Comparison of ENCODE assay signal across 11 mouse cellular contexts in the genomic region with DNA sequence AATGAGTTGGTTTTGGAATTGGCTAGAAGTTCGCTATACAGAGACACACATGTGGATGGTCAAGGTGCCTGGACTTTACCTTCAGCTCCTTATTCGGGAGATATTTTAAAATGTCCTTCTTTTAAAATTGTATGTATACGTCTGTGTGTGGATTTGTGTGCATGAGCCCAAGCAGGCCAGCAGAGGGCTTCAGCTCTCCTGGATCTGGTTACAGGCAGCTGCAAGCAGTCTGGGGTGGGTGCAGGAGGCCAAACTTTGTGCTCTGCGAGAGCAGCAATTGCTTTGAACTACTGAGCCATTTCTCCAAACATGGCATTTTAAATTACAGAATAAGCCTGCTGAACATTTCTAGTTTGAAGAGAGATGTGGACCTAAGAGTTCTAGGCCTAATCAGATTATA. TPM values are rescaled to one million over a fixed set of nuclear protein-coding genes. Genes with fewer than 3 reads are reported as not detected.
DNase-seq lines count a peak whose midpoint lies in the region; ATAC-seq and TF ChIP-seq lines count a peak whose summit lies in the region.
"Had no signal": no experiment of that assay in that cellular context is flagged by ENCODE, and none has a peak within 500 bp of the region (broad histone marks: within the 10 kb centered on the region; RNA-seq: fewer than 3 reads in every experiment).

No protein-coding gene starts in this region.

- H3K4me2 ChIP-seq in liver, embryonic 14.5 days (ENCODE audit: low read depth) = no peak overlapping the region
- H3K4me2 ChIP-seq in liver, embryonic 12.5 days = no peak overlapping the region

- no peak overlapping the region for H3K9ac ChIP-seq in liver, embryonic 14.5 days (replicated peaks)
- no peak overlapping the region for H3K9ac ChIP-seq in liver, embryonic 12.5 days

- TF ChIP-seq EP300 in liver, embryonic 14.5 days (IDR thresholded peaks at IDR 0.05; ENCODE audit: low read depth) = no peak

- no peak overlapping the region for H3K27ac ChIP-seq in gastrocnemius, adult 2 months
- H3K27ac ChIP-seq in liver, embryonic 14.5 days = no peak overlapping the region
- no peak overlapping the region for H3K27ac ChIP-seq in liver, embryonic 12.5 days
- H3K27ac ChIP-seq: midbrain, embryonic 10.5 days had no signal

- no peaks in the 10 kb centered on the region for H3K9me3 ChIP-seq in liver, embryonic 14.5 days (ENCODE audit: control insufficient read depth, low read length)
- no peaks in the 10 kb centered on the region for H3K9me3 ChIP-seq in liver, embryonic 12.5 days (replicated peaks)
- H3K9me3 ChIP-seq: midbrain, embryonic 10.5 days had no signal

- intact Hi-C loops in gastrocnemius, adult 2 months (cut with DNase I) = no loop called here
- intact Hi-C loops in gastrocnemius, postnatal 36 days (cut with DNase I) = no loop called here
- intact Hi-C loops in heart, postnatal 36 days (cut with DNase I) = no loop called here

- no peaks in the 10 kb centered on the region for H3K4me1 ChIP-seq in liver, embryonic 14.5 days (replicated peaks; ENCODE audit: control insufficient read depth in 2 of 2, insufficient read depth in 2 of 2, low read length in 1 of 2)
- no peaks in the 10 kb centered on the region for H3K4me1 ChIP-seq in liver, embryonic 12.5 days

- H3K36me3 ChIP-seq in liver, embryonic 14.5 days (replicated peaks; ENCODE audit: control insufficient read depth, insufficient read depth, low read depth) = no peaks in the 10 kb centered on the region
- H3K36me3 ChIP-seq in liver, embryonic 12.5 days = no peaks in the 10 kb centered on the region
- H3K36me3 ChIP-seq: midbrain, embryonic 10.5 days had no signal

- H3K27me3 ChIP-seq in liver, embryonic 14.5 days (ENCODE audit: control insufficient read depth, insufficient read depth, low read length) = no peaks in the 10 kb centered on the region
- no peaks in the 10 kb centered on the region for H3K27me3 ChIP-seq in liver, embryonic 12.5 days (replicated peaks)

- no peak for ATAC-seq in liver, embryonic 14.5 days (ENCODE audit: insufficient read depth)
- no peak for ATAC-seq in liver, embryonic 12.5 days

- peak; percentile 26; the same call in 1 of the 2 replicates for TF ChIP-seq CTCF in gastrocnemius, adult 2 months (IDR thresholded peaks at IDR 0.05)
- TF ChIP-seq CTCF in liver, embryonic 14.5 days (IDR thresholded peaks at IDR 0.05; ENCODE audit: low read depth) = peak; percentile 36

- 63% methylated on average over 4 of the region's 4 CpGs for WGBS in liver, embryonic 14.5 days (ENCODE audit: insufficient replicate concordance)
- 61% methylated on average over 4 of the region's 4 CpGs for WGBS in liver, embryonic 12.5 days (ENCODE audit: insufficient replicate concordance)

- DNase-seq in gastrocnemius, adult 2 months = no peak
- no peak for DNase-seq in gastrocnemius, postnatal 36 days
- no peak for DNase-seq in liver, embryonic 14.5 days (ENCODE audit: low read depth in 3 of 3, low spot score in 3 of 3)
- peak; percentile 37 for DNase-seq in NIH3T3 (ENCODE audit: low read depth)
- DNase-seq in lung, postnatal 14 days = peak; percentile 7
- no peak for DNase-seq in c-Kit-positive CD71-positive TER-119-positive erythroid progenitor cells, embryonic 14.5 days (ENCODE audit: low spot score)
- no peak for DNase-seq in heart, postnatal 36 days

- no peak overlapping the region for H3K4me3 ChIP-seq in gastrocnemius, adult 2 months
- H3K4me3 ChIP-seq in liver, embryonic 14.5 days (ENCODE audit: insufficient read depth in 1 of 2, low read depth in 2 of 2, low read length in 2 of 2) = no peak overlapping the region
- no peak overlapping the region for H3K4me3 ChIP-seq in liver, embryonic 12.5 days
- H3K4me3 ChIP-seq: erythroblast, embryonic 14.5 days; midbrain, embryonic 10.5 days had no signal

RNA-seq across cellular contexts. Expression of gene Gm10190, which starts 28.1 kb away (rescaled TPM):
- total RNA-seq in gastrocnemius, adult 2 months (2021) = not detected
- total RNA-seq in gastrocnemius, postnatal 36 days (2021) = not detected
- polyA plus RNA-seq in liver, embryonic 14.5 days (2012; rRNA removed) = not detected in 2 replicates
- polyA plus RNA-seq in liver, embryonic 14.5 days (2014; fragmentation: Nextera tagmentation; extraction: Ambion mirVana) = not detected in 2 replicates
- 0.61 TPM in 1 of 2 replicates, not detected in the other for polyA plus RNA-seq in liver, embryonic 12.5 days (2016; fragmentation: Nextera tagmentation; extraction: Ambion mirVana)
- total RNA-seq in heart, postnatal 36 days (2021) = not detected
- total RNA-seq: hematopoietic stem cell, adult 5-6 weeks had no signal
- polyA plus RNA-seq: erythroblast, embryonic 14.5 days had no signal

RNA-seq across cellular contexts. Expression of gene Arhgef33, which starts 38.1 kb away (rescaled TPM):
- not detected for total RNA-seq in gastrocnemius, adult 2 months (2021)
- total RNA-seq in gastrocnemius, postnatal 36 days (2021) = under 1 TPM in 1 of 2 experiments, not detected in 1; 0.27 TPM
- polyA plus RNA-seq in liver, embryonic 14.5 days (2012; rRNA removed) = 0.03 and 0.13 TPM in 2 replicates
- 0.36 and 0.69 TPM in 2 replicates for polyA plus RNA-seq in liver, embryonic 14.5 days (2014; fragmentation: Nextera tagmentation; extraction: Ambion mirVana)
- 0.31 TPM in 2 replicates for polyA plus RNA-seq in liver, embryonic 12.5 days (2016; fragmentation: Nextera tagmentation; extraction: Ambion mirVana)
- total RNA-seq in heart, postnatal 36 days (2021) = under 1 TPM in 1 of 2 experiments, not detected in 1; 0.46 TPM
- total RNA-seq: hematopoietic stem cell, adult 5-6 weeks had no signal
- polyA plus RNA-seq: erythroblast, embryonic 14.5 days had no signal

RNA-seq across cellular contexts. Expression of gene Dhx57, which starts 55.0 kb away (rescaled TPM):
- 1 to 10 TPM; 7.9 to 8.1 TPM for total RNA-seq in gastrocnemius, adult 2 months (2021)
- 1 to 10 TPM; 6.0 to 6.4 TPM for total RNA-seq in gastrocnemius, postnatal 36 days (2021)
- polyA plus RNA-seq in liver, embryonic 14.5 days (2012; rRNA removed) = 4.1 and 5.1 TPM in 2 replicates
- polyA plus RNA-seq in liver, embryonic 14.5 days (2014; fragmentation: Nextera tagmentation; extraction: Ambion mirVana) = 2.8 and 3.6 TPM in 2 replicates
- polyA plus RNA-seq in liver, embryonic 12.5 days (2016; fragmentation: Nextera tagmentation; extraction: Ambion mirVana) = 6.6 and 7.1 TPM in 2 replicates
- 1 to 10 TPM; 5.8 to 6.9 TPM for total RNA-seq in heart, postnatal 36 days (2021)

RNA-seq across cellular contexts. Expression of gene Morn2, which starts 55.3 kb away (rescaled TPM):
- total RNA-seq in gastrocnemius, adult 2 months (2021) = 10 to 100 TPM in 1 of 2 experiments, 1 to 10 TPM in 1; 7.6 to 11.0 TPM
- total RNA-seq in gastrocnemius, postnatal 36 days (2021) = 1 to 10 TPM; 8.8 to 9.7 TPM
- polyA plus RNA-seq in liver, embryonic 14.5 days (2012; rRNA removed) = 1.8 and 2.8 TPM in 2 replicates
- polyA plus RNA-seq in liver, embryonic 14.5 days (2014; fragmentation: Nextera tagmentation; extraction: Ambion mirVana) = 9.1 and 9.8 TPM in 2 replicates
- polyA plus RNA-seq in liver, embryonic 12.5 days (2016; fragmentation: Nextera tagmentation; extraction: Ambion mirVana) = 11.9 and 13.3 TPM in 2 replicates
- 10 to 100 TPM; 14.7 TPM for total RNA-seq in heart, postnatal 36 days (2021)

Comparison
In these comparisons a context has a peak if more than half of its experiments do, and no peak if none do; other contexts are left out.
1. DNase-seq: peak in NIH3T3 (single experiment) and lung, postnatal 14 days (single experiment); none in gastrocnemius, adult 2 months (single experiment), gastrocnemius, postnatal 36 days (0 of 2), liver, embryonic 14.5 days (0 of 3), c-Kit-positive CD71-positive TER-119-positive erythroid progenitor cells, embryonic 14.5 days (single experiment) and heart, postnatal 36 days (0 of 2).